Mouse (Mus musculus) erythroblast, embryonic 14.5 days (primary cell): ENCODE measurements at regions not wholly inside any gene's neighbourhood (a gene's known extent, or its start where the extent isn't known, plus 50 kb on each side); places are given as distances from the start of the nearest gene placed in this dataset.

Experiments used
- GATA1 ChIP-seq: IDR thresholded peaks from 2 replicates; pipeline ENCODE4 v1.6.1; 2012; ENCODE audit warnings: low read length, inconsistent platforms, mixed read lengths
- TAL1 ChIP-seq: IDR thresholded peaks from 3 replicates; pipeline ENCODE4 v1.6.1; 2012; ENCODE audit warnings: low read length, inconsistent platforms, mixed read lengths

DNA sequence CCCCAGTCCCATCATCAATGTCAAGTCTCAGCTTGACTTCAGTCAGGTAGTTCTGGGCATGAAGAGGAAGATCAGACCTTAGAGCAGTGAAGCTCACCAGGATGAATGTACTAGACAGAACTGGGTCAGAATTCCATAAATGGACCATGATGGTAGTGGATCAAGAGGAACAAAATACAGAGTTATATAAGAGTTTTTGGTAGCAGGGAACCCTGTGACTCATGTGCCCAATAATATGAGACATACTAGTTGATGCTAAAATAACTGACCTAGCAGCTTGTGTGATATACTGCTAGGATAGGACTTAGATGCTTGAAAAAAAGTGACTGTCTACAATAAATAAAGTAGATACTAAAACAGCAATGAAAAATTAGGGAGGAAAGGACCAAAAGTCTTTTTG is 225.6 kb downstream of the Nuak1 start:
- no peak for TF ChIP-seq GATA1
- TF ChIP-seq TAL1 = no peak
